Mouse (Mus musculus): ENCODE results near the gene C130032M10Rik. TPM values are rescaled to one million over a fixed set of nuclear protein-coding genes. Genes with fewer than 3 reads are reported as not detected.
"Not testable (repeated sequence)": the region's sequence is repeated elsewhere in the genome, so short reads cannot be mapped to it uniquely, and the experiment has no call there.

Gene C130032M10Rik
- polyA plus RNA-seq, 1 experiment from 2014 or later, result not detected

DNA sequence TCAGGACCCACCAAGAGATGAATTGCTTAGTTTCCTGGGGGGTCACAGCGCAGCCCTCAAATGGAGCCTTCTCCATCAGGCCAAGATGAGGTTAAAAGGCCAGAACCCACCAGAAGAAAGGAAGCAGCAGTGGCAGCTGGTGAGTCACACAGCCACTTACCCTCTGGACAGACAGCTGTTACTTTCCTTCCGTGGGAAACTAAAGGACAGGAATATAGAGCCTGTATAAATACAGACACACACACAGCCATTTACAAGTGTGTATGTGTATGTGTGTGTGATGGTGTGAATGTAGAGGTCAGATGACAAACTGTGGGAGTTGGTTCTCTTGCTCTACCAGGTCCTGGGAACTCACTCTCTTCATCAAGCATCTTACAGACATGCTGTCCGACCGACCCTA, 8.9 kb upstream of the C130032M10Rik start:
- ATAC-seq (replicated peaks; ENCODE audit: low FRiP score), result no peak
- Histone ChIP-seq H3K4me1 (replicated peaks; ENCODE audit: control insufficient read depth, insufficient read depth, low read length) (peaks cover 12% of the 10 kb centered on the region), H3K27me3 (replicated peaks; ENCODE audit: control insufficient read depth, insufficient read depth, low read length) (no peaks in the 10 kb centered on the region), H3K9ac (ENCODE audit: low read depth, low read length) (no peak overlapping the region), H3K4me3 (ENCODE audit: low read depth, low read length) (no peak overlapping the region), H3K27ac (ENCODE audit: low read depth, low read length) (no peak overlapping the region), H3K4me2 (no peak overlapping the region), H3K36me3 (ENCODE audit: control insufficient read depth, insufficient read depth, low read length) (no peaks in the 10 kb centered on the region), H3K9me3 (ENCODE audit: control insufficient read depth, low read length) (no peaks in the 10 kb centered on the region)
- 78% methylated on average over 4 of the region's 4 CpGs for WGBS
- no peak for DNase-seq (ENCODE audit: low spot score)

DNA sequence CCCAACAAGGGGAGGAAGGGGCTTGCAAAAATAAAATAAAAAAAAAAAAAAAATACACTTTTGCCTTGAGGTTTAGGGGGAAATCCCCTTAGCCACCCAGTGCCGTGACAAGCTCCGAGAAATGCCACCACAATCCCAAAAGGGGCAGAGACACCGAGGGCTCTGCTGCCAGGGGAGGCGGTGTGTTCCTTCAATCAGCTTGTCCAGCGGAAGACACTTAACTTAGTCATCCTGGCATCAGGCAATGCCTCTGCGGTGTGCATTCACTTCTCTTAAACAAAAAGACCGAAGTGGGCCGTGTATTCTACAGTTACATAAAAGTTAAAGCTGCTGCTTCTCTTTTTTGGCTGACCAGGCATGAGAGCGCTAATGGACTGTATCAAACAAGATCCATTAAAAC, 8.1 kb upstream of the C130032M10Rik start:
- H3K4me1 ChIP-seq (replicated peaks; ENCODE audit: control insufficient read depth, insufficient read depth, low read length), result peaks cover 9% of the 10 kb centered on the region
- no peaks in the 10 kb centered on the region; the same call in 1 of the 2 replicates for H3K36me3 ChIP-seq (ENCODE audit: control insufficient read depth, insufficient read depth, low read length)
- no peak overlapping the region for H3K4me3 ChIP-seq (ENCODE audit: low read depth, low read length)
- no peak overlapping the region for H3K27ac ChIP-seq (ENCODE audit: low read depth, low read length)
- H3K9me3 ChIP-seq (ENCODE audit: control insufficient read depth, low read length), result peaks cover under 1% of the 10 kb centered on the region; the same call in 1 of the 2 replicates
- DNase-seq (ENCODE audit: low spot score) (no peak), ATAC-seq (replicated peaks; ENCODE audit: low FRiP score) (no peak)
- WGBS, result 88% methylated on average over 9 of the region's 9 CpGs
- H3K4me2 ChIP-seq, result no peak overlapping the region
- no peak overlapping the region for H3K9ac ChIP-seq (ENCODE audit: low read depth, low read length)
- no peaks in the 10 kb centered on the region for H3K27me3 ChIP-seq (replicated peaks; ENCODE audit: control insufficient read depth, insufficient read depth, low read length)

DNA sequence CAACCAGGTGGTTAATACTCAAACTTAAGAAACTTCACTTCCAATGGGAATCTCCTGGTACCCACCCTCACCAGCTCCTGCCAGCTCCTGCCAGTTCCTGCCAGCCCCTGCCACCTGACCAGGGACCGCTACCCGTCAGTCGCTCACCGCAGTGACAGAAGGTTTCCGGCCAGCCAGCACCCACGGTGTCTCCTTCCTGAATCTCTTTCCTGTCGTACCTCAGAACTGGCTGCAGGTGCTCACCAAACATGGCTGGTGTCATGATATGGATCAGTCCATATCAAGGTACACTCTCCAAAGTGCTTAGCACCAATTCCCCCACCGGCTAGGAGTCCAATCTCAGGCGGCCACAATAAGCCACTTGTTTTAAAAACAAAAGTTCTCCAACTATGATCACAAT, 5.7 kb upstream of the C130032M10Rik start:
- WGBS, result 83% methylated on average over 9 of the region's 9 CpGs
- no peaks in the 10 kb centered on the region for H3K27me3 ChIP-seq (replicated peaks; ENCODE audit: control insufficient read depth, insufficient read depth, low read length)
- H3K4me2 ChIP-seq, result no peak overlapping the region
- no peak overlapping the region for H3K9ac ChIP-seq (ENCODE audit: low read depth, low read length)
- peaks cover 17% of the 10 kb centered on the region for H3K36me3 ChIP-seq (ENCODE audit: control insufficient read depth, insufficient read depth, low read length)
- H3K27ac ChIP-seq (ENCODE audit: low read depth, low read length), result no peak overlapping the region
- no peak overlapping the region for H3K4me3 ChIP-seq (ENCODE audit: low read depth, low read length)
- DNase-seq (ENCODE audit: low spot score) (no peak), ATAC-seq (replicated peaks; ENCODE audit: low FRiP score) (no peak)
- peaks cover 14% of the 10 kb centered on the region for H3K9me3 ChIP-seq (ENCODE audit: control insufficient read depth, low read length)
- H3K4me1 ChIP-seq (replicated peaks; ENCODE audit: control insufficient read depth, insufficient read depth, low read length), result no peaks in the 10 kb centered on the region

DNA sequence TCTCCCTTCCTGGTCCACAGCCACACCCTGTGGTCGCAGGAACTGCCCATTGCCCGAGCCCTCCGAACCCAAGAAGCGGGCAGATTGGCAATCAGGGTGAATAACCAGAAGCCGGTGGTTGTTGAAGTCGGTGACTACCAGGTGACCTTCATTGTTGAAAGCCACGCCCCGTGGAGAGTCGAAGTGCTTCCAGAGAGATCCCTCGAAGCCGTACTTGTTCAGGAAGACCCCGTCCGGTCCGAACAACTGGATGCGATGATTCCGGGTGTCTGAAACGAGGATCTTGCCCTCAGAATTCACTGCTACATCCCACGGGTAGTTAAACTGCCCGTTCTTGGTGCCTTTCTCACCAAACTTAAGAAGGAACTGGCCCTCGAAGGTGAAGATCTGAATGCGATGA, 2.7 kb upstream of the C130032M10Rik start:
- no peak for DNase-seq (ENCODE audit: low spot score)
- H3K9me3 ChIP-seq (ENCODE audit: control insufficient read depth, low read length), result peaks cover 14% of the 10 kb centered on the region
- H3K27me3 ChIP-seq (replicated peaks; ENCODE audit: control insufficient read depth, insufficient read depth, low read length), result no peaks in the 10 kb centered on the region
- no peak overlapping the region for H3K9ac ChIP-seq (ENCODE audit: low read depth, low read length)
- 94% methylated on average over 21 of the region's 21 CpGs for WGBS
- H3K27ac ChIP-seq (ENCODE audit: low read depth, low read length), result no peak overlapping the region
- no peaks in the 10 kb centered on the region for H3K4me1 ChIP-seq (replicated peaks; ENCODE audit: control insufficient read depth, insufficient read depth, low read length)
- no peak overlapping the region for H3K4me2 ChIP-seq
- no peak for ATAC-seq (replicated peaks; ENCODE audit: low FRiP score)
- H3K36me3 ChIP-seq (ENCODE audit: control insufficient read depth, insufficient read depth, low read length), result peaks cover 17% of the 10 kb centered on the region
- no peak overlapping the region for H3K4me3 ChIP-seq (ENCODE audit: low read depth, low read length)

DNA sequence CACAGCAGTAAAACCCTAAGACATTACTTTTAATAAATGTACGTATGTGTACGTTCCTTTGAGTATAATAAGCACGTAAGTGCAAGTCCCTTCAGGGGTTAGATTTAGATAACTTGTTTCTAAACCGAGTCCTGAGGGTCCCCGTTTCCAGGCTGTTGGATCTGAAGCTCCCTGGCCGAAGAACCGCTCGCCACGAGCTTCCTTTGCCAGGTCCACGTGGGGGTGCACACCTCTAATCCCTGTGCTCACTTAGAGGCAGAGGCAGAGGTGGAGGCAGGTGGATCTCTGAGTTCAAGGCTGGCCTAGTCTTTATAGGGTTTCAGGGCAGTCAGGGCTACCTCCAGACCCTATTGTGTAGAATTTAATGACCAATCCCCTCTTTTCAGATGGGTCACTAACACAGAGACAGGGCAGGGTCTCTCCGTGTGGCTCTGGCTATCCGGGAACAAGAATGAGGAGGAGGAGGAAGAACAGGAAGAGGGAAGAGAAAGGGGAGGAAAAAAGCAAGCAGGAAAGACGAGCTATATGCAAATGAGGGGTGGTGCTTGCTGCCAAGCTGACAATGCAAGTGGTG, 2.5 kb downstream of the C130032M10Rik start:
- peaks cover 11% of the 10 kb centered on the region for H3K36me3 ChIP-seq (ENCODE audit: control insufficient read depth, insufficient read depth, low read length)
- DNase-seq (ENCODE audit: low spot score), result no peak
- H3K4me1 ChIP-seq (replicated peaks; ENCODE audit: control insufficient read depth, insufficient read depth, low read length), result no peaks in the 10 kb centered on the region; the same call in 1 of the 2 replicates
- no peak overlapping the region for H3K4me3 ChIP-seq (ENCODE audit: low read depth, low read length)
- no peak for ATAC-seq (replicated peaks; ENCODE audit: low FRiP score)
- no peak overlapping the region for H3K4me2 ChIP-seq
- no peak overlapping the region for H3K27ac ChIP-seq (ENCODE audit: low read depth, low read length)
- H3K27me3 ChIP-seq (replicated peaks; ENCODE audit: control insufficient read depth, insufficient read depth, low read length), result no peaks in the 10 kb centered on the region
- H3K9me3 ChIP-seq (ENCODE audit: control insufficient read depth, low read length), result peaks cover 8% of the 10 kb centered on the region
- H3K9ac ChIP-seq (ENCODE audit: low read depth, low read length), result no peak overlapping the region
- 77% methylated on average over 13 of the region's 13 CpGs for WGBS

DNA sequence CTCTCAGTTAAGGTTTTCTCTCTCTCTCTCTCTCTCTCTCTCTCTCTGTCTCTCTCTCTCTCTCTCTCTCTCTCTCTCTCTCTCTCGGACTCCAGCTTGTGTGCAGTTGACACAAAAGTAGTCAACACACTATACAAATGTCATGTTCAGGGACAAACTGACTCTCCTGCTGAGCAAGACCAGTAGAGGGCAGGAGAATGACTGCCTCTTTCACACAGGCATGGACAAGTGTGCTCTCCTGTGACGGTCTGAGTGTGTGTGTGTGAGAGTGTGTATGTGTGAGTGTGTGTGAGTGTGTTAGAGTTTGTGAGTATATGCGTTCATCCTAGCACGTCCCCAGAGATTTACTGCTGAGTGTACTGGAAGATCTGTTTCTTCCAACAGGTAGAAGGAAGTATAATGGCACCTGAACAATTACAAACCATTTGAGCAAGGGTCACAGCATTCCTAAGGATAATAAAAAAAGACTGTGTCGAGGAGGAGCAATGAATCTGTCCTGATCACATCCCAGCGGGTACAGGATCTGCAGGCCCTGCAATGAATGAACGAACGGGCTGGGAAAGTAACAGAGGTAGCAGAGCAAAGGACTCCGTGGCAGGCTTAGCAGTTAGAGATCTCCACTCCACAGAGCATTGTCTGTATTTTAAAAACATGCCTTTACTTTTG, 3.4 kb downstream of the C130032M10Rik start:
- Histone ChIP-seq H3K9me3 (ENCODE audit: control insufficient read depth, low read length) (no peaks in the 10 kb centered on the region; the same call in 1 of the 2 replicates), H3K36me3 (ENCODE audit: control insufficient read depth, insufficient read depth, low read length) (peaks cover 2% of the 10 kb centered on the region), H3K27me3 (replicated peaks; ENCODE audit: control insufficient read depth, insufficient read depth, low read length) (no peaks in the 10 kb centered on the region), H3K27ac (ENCODE audit: low read depth, low read length) (no peak overlapping the region), H3K4me3 (ENCODE audit: low read depth, low read length) (no peak overlapping the region), H3K9ac (ENCODE audit: low read depth, low read length) (no peak overlapping the region), H3K4me2 (no peak overlapping the region), H3K4me1 (replicated peaks; ENCODE audit: control insufficient read depth, insufficient read depth, low read length) (no peaks in the 10 kb centered on the region; the same call in 1 of the 2 replicates)
- DNase-seq (ENCODE audit: low spot score) (no peak), ATAC-seq (replicated peaks; ENCODE audit: low FRiP score) (no peak)
- 77% methylated on average over 9 of the region's 9 CpGs for WGBS

DNA sequence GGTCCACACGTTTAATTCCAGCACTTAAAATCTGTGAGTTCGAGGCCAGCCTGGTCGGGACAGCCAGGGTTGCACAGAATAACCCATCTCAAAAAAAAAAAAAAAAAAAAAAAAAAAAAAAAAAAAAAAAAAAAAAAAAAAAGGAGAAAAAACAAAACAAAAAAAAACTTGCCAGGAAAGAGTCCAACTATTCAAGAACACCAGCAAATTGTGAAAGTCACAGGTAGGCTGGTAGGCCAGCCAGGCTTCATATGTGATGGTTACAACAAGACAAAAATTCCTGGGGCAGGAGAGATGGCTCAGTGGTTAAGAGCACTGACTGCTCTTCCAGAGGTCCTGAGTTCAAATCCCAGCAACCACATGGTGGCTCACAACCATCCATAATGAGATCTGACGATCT, 5.0 kb downstream of the C130032M10Rik start:
- ATAC-seq (replicated peaks; ENCODE audit: low FRiP score), result not testable (repeated sequence)
- 70% methylated on average over 4 of the region's 4 CpGs for WGBS

DNA sequence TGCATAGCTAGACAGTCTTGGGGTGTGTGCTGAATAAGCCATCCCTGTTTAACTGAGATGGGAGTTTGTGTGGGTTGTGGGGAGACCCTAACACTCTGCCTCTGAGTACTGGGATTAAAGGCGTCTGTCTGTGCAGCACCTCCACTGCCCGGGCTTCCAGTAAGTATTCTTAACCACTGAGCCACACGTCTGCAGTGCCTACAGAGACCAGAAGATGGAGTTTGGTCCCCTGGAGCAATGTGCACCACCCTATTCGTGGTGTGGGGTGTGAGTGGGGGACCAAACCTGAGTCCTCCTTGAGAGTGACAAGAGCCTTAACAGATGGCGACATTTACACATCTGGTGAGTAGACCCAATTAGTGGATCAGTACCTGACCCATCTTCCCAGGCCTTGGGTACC, 6.5 kb downstream of the C130032M10Rik start:
- no peak overlapping the region for H3K27ac ChIP-seq (ENCODE audit: low read depth, low read length)

More for the DNA sequence above, 5.0 kb downstream of the C130032M10Rik start:
- not testable (repeated sequence) for H3K36me3 ChIP-seq (ENCODE audit: control insufficient read depth, insufficient read depth, low read length); H3K9ac ChIP-seq (ENCODE audit: low read depth, low read length); H3K4me3 ChIP-seq (ENCODE audit: low read depth, low read length); H3K4me1 ChIP-seq (replicated peaks; ENCODE audit: control insufficient read depth, insufficient read depth, low read length); H3K27me3 ChIP-seq (replicated peaks; ENCODE audit: control insufficient read depth, insufficient read depth, low read length); H3K9me3 ChIP-seq (ENCODE audit: control insufficient read depth, low read length); DNase-seq (ENCODE audit: low spot score); H3K27ac ChIP-seq (ENCODE audit: low read depth, low read length); H3K4me2 ChIP-seq

DNA sequence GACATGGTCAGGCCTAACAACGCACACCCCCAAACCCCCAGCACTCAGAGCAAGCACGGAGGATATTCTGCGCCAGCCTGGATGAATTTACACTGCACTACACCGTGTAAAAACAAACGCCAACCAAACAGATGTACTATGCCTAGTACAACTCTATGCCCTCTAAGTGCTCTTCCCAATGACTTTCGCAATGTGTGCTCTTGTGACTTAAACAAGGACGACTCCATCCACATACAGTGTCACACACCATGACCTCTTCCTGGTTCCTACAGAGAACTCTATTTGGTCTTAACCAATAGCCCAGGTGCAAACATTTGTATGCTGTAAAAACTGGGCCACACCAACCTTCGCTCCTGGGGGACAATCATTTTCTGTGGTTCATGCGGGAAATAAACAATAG, 7.0 kb downstream of the C130032M10Rik start:
- Histone ChIP-seq H3K4me3 (ENCODE audit: low read depth, low read length) (no peak overlapping the region), H3K9me3 (ENCODE audit: control insufficient read depth, low read length) (no peaks in the 10 kb centered on the region), H3K4me1 (replicated peaks; ENCODE audit: control insufficient read depth, insufficient read depth, low read length) (peaks cover 8% of the 10 kb centered on the region), H3K4me2 (no peak overlapping the region), H3K9ac (ENCODE audit: low read depth, low read length) (no peak overlapping the region), H3K27ac (ENCODE audit: low read depth, low read length) (no peak overlapping the region), H3K36me3 (ENCODE audit: control insufficient read depth, insufficient read depth, low read length) (no peaks in the 10 kb centered on the region; the same call in 1 of the 2 replicates), H3K27me3 (replicated peaks; ENCODE audit: control insufficient read depth, insufficient read depth, low read length) (no peaks in the 10 kb centered on the region)
- 76% methylated on average over 9 of the region's 9 CpGs for WGBS
- ATAC-seq (replicated peaks; ENCODE audit: low FRiP score) (no peak), DNase-seq (ENCODE audit: low spot score) (no peak)

More for the DNA sequence above, 6.5 kb downstream of the C130032M10Rik start:
- H3K27me3 ChIP-seq (replicated peaks; ENCODE audit: control insufficient read depth, insufficient read depth, low read length), result no peaks in the 10 kb centered on the region
- H3K4me3 ChIP-seq (ENCODE audit: low read depth, low read length), result no peak overlapping the region
- ATAC-seq (replicated peaks; ENCODE audit: low FRiP score) (no peak), DNase-seq (ENCODE audit: low spot score) (no peak)
- no peaks in the 10 kb centered on the region; the same call in 1 of the 2 replicates for H3K36me3 ChIP-seq (ENCODE audit: control insufficient read depth, insufficient read depth, low read length)
- WGBS, result 55% methylated on average over 5 of the region's 5 CpGs
- H3K4me2 ChIP-seq, result no peak overlapping the region
- H3K9me3 ChIP-seq (ENCODE audit: control insufficient read depth, low read length), result no peaks in the 10 kb centered on the region
- no peak overlapping the region for H3K9ac ChIP-seq (ENCODE audit: low read depth, low read length)
- H3K4me1 ChIP-seq (replicated peaks; ENCODE audit: control insufficient read depth, insufficient read depth, low read length), result peaks cover 6% of the 10 kb centered on the region

Measured in liver, embryonic 11.5 days (tissue).